7 mouse cellular contexts compared by ENCODE assay signal in the genomic region with DNA sequence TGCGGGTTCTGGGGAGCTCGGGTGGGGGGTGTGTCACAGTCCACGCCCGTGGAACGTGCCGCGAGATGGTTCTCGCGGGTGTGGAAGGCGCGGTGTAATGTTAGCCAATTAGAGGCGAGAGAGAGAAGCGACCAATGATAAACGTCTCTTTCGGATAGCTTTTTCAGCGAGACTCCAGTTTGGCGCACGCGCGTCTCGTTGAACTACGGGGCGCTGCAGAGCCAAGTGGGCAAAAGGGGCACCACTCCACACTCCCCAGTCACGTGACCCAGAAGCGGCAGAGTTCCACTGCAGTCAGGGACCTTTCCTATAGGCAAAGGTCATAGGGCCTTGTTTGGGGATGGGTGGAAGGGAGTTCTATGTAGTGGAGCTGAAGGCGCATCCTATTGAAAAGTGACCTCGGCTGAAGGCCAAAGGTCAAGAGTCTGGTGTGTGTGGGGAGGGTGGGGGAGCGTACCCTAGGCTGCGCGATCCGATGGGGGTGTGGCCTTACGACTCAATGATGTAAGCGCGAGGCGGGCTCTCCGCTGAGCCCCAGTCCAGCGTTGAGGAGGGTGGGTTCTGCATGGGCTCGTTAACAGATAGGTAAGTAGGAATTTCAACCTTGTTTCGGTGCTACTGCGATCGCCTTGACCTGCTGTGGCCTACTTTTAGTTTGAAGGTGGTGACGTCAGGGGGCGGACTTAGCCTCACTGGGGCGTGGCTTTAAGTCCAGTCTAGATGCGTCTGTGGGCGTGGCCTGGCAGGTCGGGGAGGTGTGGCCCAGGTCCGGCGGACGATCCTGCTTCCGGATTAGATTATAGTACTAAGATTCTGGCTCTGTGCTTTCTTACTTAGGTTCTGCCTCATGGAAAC. TPM values are rescaled to one million over a fixed set of nuclear protein-coding genes. Genes with fewer than 3 reads are reported as not detected.
A peak's percentile ranks its signal among the peaks of the same experiment; 100 is the strongest.
DNase-seq lines count a peak whose midpoint lies in the region; ATAC-seq lines count a peak whose summit lies in the region.

TSS of gene Ilvbl (plus strand) at position 97 of the 855 bp plus-strand sequence.

- intact Hi-C loops in gastrocnemius, postnatal 36 days (cut with DNase I) = loop anchor here (10.0 kb wide), 1 partner anchor 580 kb away; no protein-coding TSS in a partner anchor
- intact Hi-C loops in left cerebral cortex, postnatal 25 days (cut with DNase I) = loop anchor here (5.0 to 10.0 kb wide), 2 partner anchors 112 to 330 kb away; partner anchors contain the start of genes Pdxk and Trappc10

- DNase-seq in adrenal gland, adult 18-20 months (ENCODE audit: low spot score in 2 of 2) = peak; percentile 91
- DNase-seq in embryo, embryonic 11 days = peak; percentile 98
- DNase-seq in gastrocnemius, postnatal 36 days = peak; percentile 91 to 95
- peak; percentile 93 to 96 for DNase-seq in left cerebral cortex, postnatal 25 days (ENCODE audit: low spot score in 2 of 2)
- DNase-seq in midbrain, embryonic 10.5 days (ENCODE audit: low spot score) = peak; percentile 95
- peak; percentile 90 for DNase-seq in right cerebral cortex, postnatal 4 days

- H3K9ac ChIP-seq in intestine, embryonic 15.5 days = peak within 1 kb of the TSS; percentile 74

- peak within 1 kb of the TSS; percentile 47 for H3K4me3 ChIP-seq in intestine, embryonic 15.5 days (replicated peaks)
- peak within 1 kb of the TSS; percentile 70 for H3K4me3 ChIP-seq in midbrain, embryonic 10.5 days

- peaks cover 7% of the 10 kb centered on the region for H3K4me1 ChIP-seq in intestine, embryonic 15.5 days (replicated peaks)
- H3K4me1 ChIP-seq in midbrain, embryonic 10.5 days = peaks cover 16% of the 10 kb centered on the region

- H3K27ac ChIP-seq in intestine, embryonic 15.5 days = peak within 1 kb of the TSS; percentile 84
- peak within 1 kb of the TSS; percentile 88 for H3K27ac ChIP-seq in midbrain, embryonic 10.5 days (replicated peaks)

- H3K36me3 ChIP-seq in intestine, embryonic 15.5 days = peaks cover 8% of the 10 kb centered on the region; the same call in 1 of the 2 replicates
- peaks cover 26% of the 10 kb centered on the region for H3K36me3 ChIP-seq in midbrain, embryonic 10.5 days

- H3K4me2 ChIP-seq in intestine, embryonic 15.5 days (replicated peaks) = peak within 1 kb of the TSS; percentile 77

- peak; percentile 93 for ATAC-seq in intestine, embryonic 15.5 days

- H3K9me3 ChIP-seq in intestine, embryonic 15.5 days = no peaks in the 10 kb centered on the region
- H3K9me3 ChIP-seq in midbrain, embryonic 10.5 days (replicated peaks) = no peaks in the 10 kb centered on the region

- H3K27me3 ChIP-seq in intestine, embryonic 15.5 days (replicated peaks) = no peaks in the 10 kb centered on the region
- H3K27me3 ChIP-seq in midbrain, embryonic 10.5 days (ENCODE audit: low read depth, poor library complexity, severe bottlenecking) = no peaks in the 10 kb centered on the region

- under 1% methylated on average over 51 of the region's 51 CpGs for WGBS in intestine, embryonic 15.5 days
- WGBS in midbrain, embryonic 10.5 days = under 1% methylated on average over 51 of the region's 51 CpGs

RNA-seq across cellular contexts. Expression of gene Ilvbl, which starts in this region (rescaled TPM):
- 10 to 100 TPM; 46.4 to 47.0 TPM for total RNA-seq in adrenal gland, adult 18-20 months (2021)
- total RNA-seq in gastrocnemius, postnatal 36 days (2021) = 10 to 100 TPM; 15.8 to 19.6 TPM
- polyA plus RNA-seq in intestine, embryonic 15.5 days (2015; fragmentation: Nextera tagmentation; extraction: Ambion mirVana) = 59.4 and 63.9 TPM in 2 replicates
- total RNA-seq in left cerebral cortex, postnatal 25 days (2021) = 10 to 100 TPM; 21.5 to 27.9 TPM
- 38.3 and 48.9 TPM in 2 replicates for polyA plus RNA-seq in midbrain, embryonic 10.5 days (2016; fragmentation: Nextera tagmentation; extraction: Ambion mirVana)

Comparison
In these comparisons a context has a peak if more than half of its experiments do, and no peak if none do; other contexts are left out.
1. Peak in every context shown above with its lines: DNase-seq, ATAC-seq, H3K4me3 ChIP-seq and H3K27ac ChIP-seq.